Mouse (Mus musculus): ENCODE results near the gene Olfr465-ps1.

DNA sequence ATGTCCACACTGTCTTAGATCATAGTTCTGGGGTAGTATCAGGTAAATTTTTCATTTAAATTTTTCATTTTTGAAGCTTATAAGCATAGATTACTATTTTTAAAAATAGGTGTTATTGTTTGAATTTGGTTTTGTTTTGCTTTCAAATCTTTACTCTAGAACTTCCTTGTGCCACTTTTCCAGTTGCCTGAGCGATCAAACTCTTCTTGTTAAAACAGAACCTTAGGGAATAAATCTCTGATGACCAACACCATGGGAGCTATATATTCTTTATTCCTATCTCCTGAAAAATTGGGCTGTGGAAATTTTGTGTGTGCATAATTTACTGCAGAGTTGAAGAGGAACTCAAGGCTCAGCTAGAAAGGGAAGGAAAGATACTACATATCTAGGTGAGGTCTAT lies 12.1 kb downstream of the Olfr465-ps1 start, which contains the start of gene Olfr466:
- no peak for TF ChIP-seq CTCF (IDR thresholded peaks at IDR 0.05; ENCODE audit: control insufficient read depth, insufficient read depth, insufficient read length)
- no peak for TF ChIP-seq USF1 (IDR thresholded peaks at IDR 0.05; ENCODE audit: low read depth)
- TF ChIP-seq MYOD1 (IDR thresholded peaks at IDR 0.05; ENCODE audit: control insufficient read depth, insufficient read length, low read depth), result no peak

All from C2C12 (cell line).